ENCODE assay signal across 25 mouse cellular contexts in genomic region chr1:194694805-194695204, GRCm38 (mm10).
"Had no signal": no experiment of that assay in that cellular context is flagged by ENCODE, and none has a peak within 500 bp of the region (broad histone marks: within the 10 kb centered on the region; RNA-seq: fewer than 3 reads in every experiment).

No protein-coding gene starts in this region.

- H3K4me1 ChIP-seq: limb, embryonic 15.5 days; liver, embryonic 12.5 days had no signal

- H3K9me3 ChIP-seq: heart, embryonic 10.5 days; heart, embryonic 12.5 days; limb, embryonic 13.5 days; limb, embryonic 15.5 days; liver, embryonic 12.5 days had no signal

- H3K4me3 ChIP-seq: heart, adult 2 months; heart, embryonic 10.5 days; heart, embryonic 12.5 days; limb, embryonic 13.5 days; limb, embryonic 15.5 days; liver, embryonic 12.5 days had no signal

- ATAC-seq: forebrain, postnatal 0 days; hindbrain, embryonic 16.5 days; inflammation-experienced regulatory T-cells, adult 6 months; liver, embryonic 12.5 days had no signal

- H3K4me2 ChIP-seq: heart, embryonic 12.5 days; hindbrain, embryonic 14.5 days; limb, embryonic 13.5 days; limb, embryonic 15.5 days; liver, embryonic 12.5 days had no signal

- DNase-seq: forebrain, postnatal 0 days; gastrocnemius, postnatal 14 days; gastrocnemius, postnatal 36 days; heart, adult 11 months; heart, adult 2 months; heart, postnatal 10 days; heart, postnatal 4 days; kidney, adult 11 months; kidney, adult 2 months; kidney, adult 9 months; kidney, postnatal 14 days; kidney, postnatal 36 days; layer of hippocampus, adult 9-11 months; layer of hippocampus, postnatal 36 days; left cerebral cortex, postnatal 4 days had no signal

- H3K36me3 ChIP-seq: heart, embryonic 10.5 days; heart, embryonic 12.5 days; limb, embryonic 13.5 days; limb, embryonic 15.5 days; liver, embryonic 12.5 days had no signal

- H3K9ac ChIP-seq: forebrain, postnatal 0 days; heart, embryonic 12.5 days; hindbrain, embryonic 14.5 days; limb, embryonic 13.5 days; limb, embryonic 15.5 days; liver, embryonic 12.5 days; liver, embryonic 14.5 days had no signal

- H3K27me3 ChIP-seq: heart, embryonic 12.5 days; limb, embryonic 13.5 days; limb, embryonic 15.5 days; liver, embryonic 12.5 days had no signal

- H3K27ac ChIP-seq: heart, adult 2 months; heart, embryonic 10.5 days; hindbrain, embryonic 14.5 days; kidney, postnatal 0 days; limb, embryonic 13.5 days; limb, embryonic 15.5 days; liver, embryonic 12.5 days; liver, embryonic 14.5 days had no signal
